In the genomic region with DNA sequence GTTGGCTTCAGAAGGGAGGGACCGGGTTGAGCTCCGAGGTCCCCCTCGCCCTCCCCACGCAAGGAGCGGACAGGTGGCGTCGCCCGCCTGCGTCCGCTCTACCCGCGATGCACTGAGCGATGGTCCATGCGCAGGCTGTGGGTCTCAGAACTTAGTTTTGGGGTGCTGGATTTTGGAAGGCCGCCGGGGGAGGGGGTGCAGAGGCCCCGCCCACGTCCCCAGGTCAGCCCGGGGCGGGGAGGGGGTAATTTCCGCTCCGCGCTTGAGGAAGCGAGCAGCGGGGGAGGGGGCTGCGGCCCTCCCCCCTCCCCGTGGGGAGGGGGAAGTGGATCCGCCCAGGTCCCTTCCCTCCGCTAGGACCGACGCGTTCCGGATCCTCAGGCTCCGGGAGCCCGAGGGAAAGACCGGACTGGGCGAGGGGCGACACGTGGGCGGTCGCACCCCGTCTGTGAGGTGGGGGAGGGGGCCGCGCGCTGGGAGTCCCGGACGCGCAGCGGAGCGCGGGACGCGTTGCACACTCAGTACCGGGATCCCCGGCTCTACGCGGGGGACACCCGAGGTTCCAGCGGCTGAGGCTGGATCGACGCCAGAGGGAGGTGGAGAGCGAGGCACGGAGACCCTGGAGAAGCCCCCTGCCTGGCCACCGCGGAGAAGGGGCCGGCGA, we compare ENCODE assay signal across 9 mouse cellular contexts. TPM values are rescaled to one million over a fixed set of nuclear protein-coding genes. Genes with fewer than 3 reads are reported as not detected.
DNase-seq lines count a peak whose midpoint lies in the region; ATAC-seq lines count a peak whose summit lies in the region.
"Had no signal": no experiment of that assay in that cellular context is flagged by ENCODE, and none has a peak within 500 bp of the region (broad histone marks: within the 10 kb centered on the region; RNA-seq: fewer than 3 reads in every experiment).

No protein-coding gene starts in this region.

- H3K27me3 ChIP-seq in embryonic facial prominence, embryonic 15.5 days, result peaks cover 4% of the 10 kb centered on the region
- H3K27me3 ChIP-seq in hindbrain, embryonic 16.5 days (replicated peaks; ENCODE audit: control insufficient read depth, insufficient read depth, low read length), result no peaks in the 10 kb centered on the region

- H3K36me3 ChIP-seq in embryonic facial prominence, embryonic 15.5 days, result no peaks in the 10 kb centered on the region
- no peaks in the 10 kb centered on the region for H3K36me3 ChIP-seq in hindbrain, embryonic 16.5 days (ENCODE audit: control insufficient read depth, insufficient read depth, low read length)

- H3K9ac ChIP-seq in embryonic facial prominence, embryonic 15.5 days, result peak overlapping the region; percentile 85
- H3K9ac ChIP-seq in hindbrain, embryonic 16.5 days (ENCODE audit: low read depth, low read length), result peak overlapping the region; percentile 74

- peak; percentile 40 for DNase-seq in adrenal gland, postnatal 10 days
- no peak for DNase-seq in adrenal gland, adult 8-10 months
- DNase-seq in B cell, adult 2 months, result peak; percentile 25 to 27
- peak; percentile 22 for DNase-seq in lung, postnatal 10 days
- DNase-seq in thymus, postnatal 14 days, result peak; percentile 43

- peak overlapping the region; percentile 97 for H3K4me2 ChIP-seq in embryonic facial prominence, embryonic 15.5 days (replicated peaks)
- peak overlapping the region; percentile 88 for H3K4me2 ChIP-seq in hindbrain, embryonic 16.5 days (ENCODE audit: low read length)

- peak overlapping the region; percentile 95 for H3K27ac ChIP-seq in embryonic facial prominence, embryonic 15.5 days (replicated peaks)
- peak overlapping the region; percentile 81 for H3K27ac ChIP-seq in hindbrain, embryonic 16.5 days (ENCODE audit: low read depth, low read length)

- WGBS in embryonic facial prominence, embryonic 15.5 days, result under 1% methylated on average over 67 of the region's 67 CpGs
- WGBS in hindbrain, embryonic 16.5 days, result under 1% methylated on average over 63 of the region's 67 CpGs

- H3K4me3 ChIP-seq in embryonic facial prominence, embryonic 15.5 days (replicated peaks), result peak overlapping the region; percentile 81
- H3K4me3 ChIP-seq in hindbrain, embryonic 16.5 days (ENCODE audit: low read length), result peak overlapping the region; percentile 51

- peaks cover 33% of the 10 kb centered on the region for H3K4me1 ChIP-seq in embryonic facial prominence, embryonic 15.5 days
- peaks cover 9% of the 10 kb centered on the region for H3K4me1 ChIP-seq in hindbrain, embryonic 16.5 days (ENCODE audit: control insufficient read depth, insufficient read depth, low read depth, low read length)

- ATAC-seq in embryonic facial prominence, embryonic 15.5 days (ENCODE audit: insufficient number of reproducible peaks, low FRiP score, low TSS enrichment, low read depth), result peak; percentile 60
- peak; percentile 75 for ATAC-seq in hindbrain, embryonic 16.5 days
- ATAC-seq in erythroid progenitor cell, adult 5-6 weeks (replicated peaks; ENCODE audit: low FRiP score, poor library complexity, severe bottlenecking), result no peak

- H3K9me3 ChIP-seq in embryonic facial prominence, embryonic 15.5 days (replicated peaks), result no peaks in the 10 kb centered on the region
- H3K9me3 ChIP-seq in hindbrain, embryonic 16.5 days (ENCODE audit: control insufficient read depth, low read length), result no peaks in the 10 kb centered on the region

RNA-seq across cellular contexts. Expression of a gene that starts 1.2 kb away (rescaled TPM):
- total RNA-seq in adrenal gland, postnatal 10 days (2021), result 1 to 10 TPM; 4.3 to 6.4 TPM
- under 1 TPM; 0.26 to 0.83 (median 0.43) TPM for total RNA-seq in adrenal gland, adult 8-10 months (2022)
- polyA plus RNA-seq in embryonic facial prominence, embryonic 15.5 days (2015; fragmentation: Nextera tagmentation; extraction: Ambion mirVana), result 33.0 and 38.6 TPM in 2 replicates
- polyA plus RNA-seq in hindbrain, embryonic 16.5 days (2015; fragmentation: Nextera tagmentation; extraction: Ambion mirVana), result 6.1 and 11.3 TPM in 2 replicates
- not detected in 2 replicates for total RNA-seq in erythroid progenitor cell, adult 5-6 weeks (2015; ENCODE audit: low replicate concordance)
- not detected in 2 replicates for total RNA-seq in erythroid progenitor cell, adult 5-6 weeks (2017; ENCODE audit: low replicate concordance)
- total RNA-seq: gastrocnemius, postnatal 36 days had no signal

RNA-seq across cellular contexts. Expression of a gene that starts 17.4 kb away (rescaled TPM):
- total RNA-seq in adrenal gland, postnatal 10 days (2021), result not detected
- total RNA-seq in adrenal gland, adult 8-10 months (2022), result not detected
- polyA plus RNA-seq in embryonic facial prominence, embryonic 15.5 days (2015; fragmentation: Nextera tagmentation; extraction: Ambion mirVana), result not detected in 2 replicates
- polyA plus RNA-seq in hindbrain, embryonic 16.5 days (2015; fragmentation: Nextera tagmentation; extraction: Ambion mirVana), result not detected in 2 replicates
- total RNA-seq in erythroid progenitor cell, adult 5-6 weeks (2015; ENCODE audit: low replicate concordance), result not detected in 2 replicates
- total RNA-seq in erythroid progenitor cell, adult 5-6 weeks (2017; ENCODE audit: low replicate concordance), result not detected in 2 replicates
- total RNA-seq: gastrocnemius, postnatal 36 days had no signal

RNA-seq across cellular contexts. Expression of a gene that starts 27.7 kb away (rescaled TPM):
- total RNA-seq in adrenal gland, postnatal 10 days (2021), result 10 to 100 TPM; 68.5 to 72.3 TPM
- total RNA-seq in adrenal gland, adult 8-10 months (2022), result 10 to 100 TPM; 77.6 to 95.6 (median 86.3) TPM
- polyA plus RNA-seq in embryonic facial prominence, embryonic 15.5 days (2015; fragmentation: Nextera tagmentation; extraction: Ambion mirVana), result 100 and 103 TPM in 2 replicates
- 120 and 132 TPM in 2 replicates for polyA plus RNA-seq in hindbrain, embryonic 16.5 days (2015; fragmentation: Nextera tagmentation; extraction: Ambion mirVana)
- total RNA-seq in erythroid progenitor cell, adult 5-6 weeks (2015; ENCODE audit: low replicate concordance), result 22.0 and 55.8 TPM in 2 replicates
- total RNA-seq in erythroid progenitor cell, adult 5-6 weeks (2017; ENCODE audit: low replicate concordance), result 5.6 and 25.9 TPM in 2 replicates

RNA-seq across cellular contexts. Expression of a gene that starts 58.2 kb away (rescaled TPM):
- total RNA-seq in adrenal gland, postnatal 10 days (2021), result 10 to 100 TPM; 41.7 to 44.6 TPM
- total RNA-seq in adrenal gland, adult 8-10 months (2022), result 10 to 100 TPM; 53.9 to 60.0 (median 57.0) TPM
- polyA plus RNA-seq in embryonic facial prominence, embryonic 15.5 days (2015; fragmentation: Nextera tagmentation; extraction: Ambion mirVana), result 46.3 and 47.1 TPM in 2 replicates
- 37.5 and 38.4 TPM in 2 replicates for polyA plus RNA-seq in hindbrain, embryonic 16.5 days (2015; fragmentation: Nextera tagmentation; extraction: Ambion mirVana)
- total RNA-seq in erythroid progenitor cell, adult 5-6 weeks (2015; ENCODE audit: low replicate concordance), result 18.7 and 19.7 TPM in 2 replicates
- 9.7 and 26.2 TPM in 2 replicates for total RNA-seq in erythroid progenitor cell, adult 5-6 weeks (2017; ENCODE audit: low replicate concordance)
